Mouse (Mus musculus) bone marrow, adult 2 months (tissue): Measurements from ENCODE around the gene Mcfd2.

Source experiments
- CTCF ChIP-seq: fragments of 200-500 bp; IDR thresholded peaks from 2 replicates; pipeline ENCODE4 v1.5.1; 2011; ENCODE audit warnings: low read length, control low read depth; ENCODE audit not compliant: control insufficient read depth, insufficient read depth
- POLR2A ChIP-seq: fragments of 200-500 bp; IDR thresholded peaks from 2 replicates; pipeline ENCODE4 v1.6.1; 2011; ENCODE audit warnings: low read depth, mild to moderate bottlenecking, control low read depth, low read length, borderline replicate concordance; ENCODE audit not compliant: control insufficient read depth

DNA sequence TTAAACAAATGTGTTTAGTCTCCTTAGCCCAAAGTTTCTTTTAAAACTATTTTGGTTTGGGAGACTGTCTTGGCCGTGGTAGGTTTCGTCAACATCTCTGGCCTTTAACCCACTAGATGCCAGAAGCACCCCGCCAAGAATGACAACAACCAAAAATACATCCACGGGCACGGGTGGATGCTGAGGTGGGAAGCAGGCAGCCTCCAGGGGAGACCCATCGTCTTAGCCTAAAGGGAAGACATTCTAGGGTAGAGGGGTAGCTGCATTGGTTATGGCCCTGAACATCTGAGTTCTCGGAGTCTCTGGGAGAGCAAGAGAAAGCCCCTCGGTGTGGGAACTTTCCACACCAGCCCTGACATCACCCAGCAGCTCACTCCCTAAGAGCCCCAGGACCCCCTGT lies 48.4 kb upstream of the Mcfd2 start:
- no peak for TF ChIP-seq CTCF
- TF ChIP-seq POLR2A: no peak
